Mouse (Mus musculus) small intestine, adult 2 months (tissue): ENCODE measurements around the gene Aff4. TPM values are rescaled to one million over a fixed set of nuclear protein-coding genes. Genes with fewer than 3 reads are reported as not detected.
A peak's percentile ranks its signal among the peaks of the same experiment; 100 is the strongest.

ENCODE experiments used
- H3K27ac ChIP-seq: fragments of 200-500 bp; 2 replicates; pipeline ENCODE4 v1.5.1; 2012; ENCODE audit warnings: low read depth, low read length, control low read depth, inconsistent platforms; ENCODE audit not compliant: insufficient read depth
- H3K27me3 ChIP-seq: fragments of 200-500 bp; 2 replicates; pipeline ENCODE4 v1.6.1; 2012; ENCODE audit warnings: mild to moderate bottlenecking, moderate library complexity, low read length, inconsistent platforms; ENCODE audit not compliant: control insufficient read depth, insufficient read depth
- H3K36me3 ChIP-seq: fragments of 200-500 bp; 2 replicates; pipeline ENCODE4 v1.6.1; 2012; ENCODE audit warnings: mild to moderate bottlenecking, low read length, control low read depth, inconsistent platforms; ENCODE audit not compliant: control insufficient read depth, insufficient read depth
- H3K4me1 ChIP-seq: fragments of 200-500 bp; 2 replicates; pipeline ENCODE4 v1.6.1; 2012; ENCODE audit warnings: low read length, inconsistent platforms, mixed read lengths; ENCODE audit not compliant: control insufficient read depth, insufficient read depth, insufficient read length
- H3K4me3 ChIP-seq: fragments of 200-500 bp; 2 replicates; pipeline ENCODE4 v1.5.1; 2012; ENCODE audit warnings: low read depth, mild to moderate bottlenecking, control low read depth, inconsistent platforms, low read length, moderate library complexity
- CTCF ChIP-seq: fragments of 200-500 bp; IDR thresholded peaks from 2 replicates; pipeline ENCODE4 v1.5.1; 2012; ENCODE audit warnings: low read depth, mild to moderate bottlenecking, control low read depth, inconsistent platforms, low read length, moderate library complexity, mixed read lengths; ENCODE audit not compliant: insufficient replicate concordance, insufficient read length; ENCODE audit errors: extremely low read depth
- POLR2A ChIP-seq: fragments of 200-500 bp; IDR thresholded peaks from 2 replicates; pipeline ENCODE4 v1.6.1; 2012; ENCODE audit warnings: low read depth, mild to moderate bottlenecking, control low read depth, inconsistent platforms, low read length, moderate library complexity
- WGBS: fragments of 180-500 bp; shearing (Covaris S2); methylation state at CpG from one replicate; pipeline ENCODE4 v1.1.7; 2018; 5-methylcytosine and 5-hydroxymethylcytosine counted together
- polyA plus RNA-seq: library from polyadenylated mRNA; depleted of rRNA; stranded (reverse); fragments of >200 nt; gene quantifications from 2 replicates; pipeline ENCODE4 v1.2.3, GENCODE M21; 2012

Aff4 gene
- polyA plus RNA-seq, 1 experiment: 6.6 TPM

DNA sequence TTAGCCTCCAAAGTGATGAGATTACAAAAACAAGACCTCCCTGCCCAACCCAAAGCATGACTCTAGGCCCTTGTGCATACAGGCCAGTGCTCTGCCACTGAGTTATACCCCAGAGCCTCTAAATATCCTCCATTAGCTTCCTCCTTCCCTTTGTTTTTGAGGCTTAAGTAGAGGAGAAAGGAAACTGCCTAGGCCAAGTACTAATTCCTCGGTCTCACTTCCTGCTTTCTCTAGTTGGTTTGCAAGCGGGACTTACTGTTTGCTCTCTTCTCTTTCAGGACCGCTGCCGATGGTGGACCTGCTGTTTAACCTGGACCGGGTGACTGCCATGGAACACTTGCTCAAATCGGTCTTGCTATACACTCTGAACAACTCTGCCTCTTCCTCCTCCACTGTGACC lies 85.7 kb downstream of the Aff4 start:
- Histone ChIP-seq H3K4me3 (no peak overlapping the region), H3K27me3 (no peaks in the 10 kb centered on the region), H3K4me1 (peaks cover 8% of the 10 kb centered on the region; the same call in 1 of the 2 replicates), H3K27ac (no peak overlapping the region), H3K36me3 (no peaks in the 10 kb centered on the region)
- TF ChIP-seq POLR2A: no peak
- no peak for TF ChIP-seq CTCF
- 87% methylated on average over 6 of the region's 6 CpGs for WGBS

DNA sequence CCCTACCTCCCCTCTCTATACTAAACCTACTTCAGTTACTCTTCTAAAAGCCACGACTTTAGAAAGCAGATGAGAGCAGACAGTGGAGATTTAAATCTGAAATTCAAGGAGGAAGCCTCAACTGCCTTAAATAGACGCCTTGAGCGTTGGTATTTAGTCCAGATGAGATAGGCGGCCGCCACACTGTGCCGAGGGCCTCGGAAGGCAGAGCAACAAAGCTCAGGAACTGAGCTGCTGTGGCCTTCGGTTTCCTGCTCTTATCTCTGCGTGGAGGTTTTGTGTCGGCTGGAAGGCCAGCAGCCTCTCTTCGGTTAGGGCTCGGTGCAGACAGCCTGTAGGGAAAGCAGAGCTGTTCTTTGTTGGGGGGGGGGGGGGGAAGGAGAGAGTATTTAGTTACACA lies 91.3 kb downstream of the Aff4 start:
- no peak for TF ChIP-seq CTCF
- no peak for TF ChIP-seq POLR2A
- Histone ChIP-seq H3K4me3 (no peak overlapping the region), H3K27me3 (no peaks in the 10 kb centered on the region), H3K36me3 (no peaks in the 10 kb centered on the region), H3K27ac (no peak overlapping the region), H3K4me1 (peaks cover 2% of the 10 kb centered on the region; the same call in 1 of the 2 replicates)
- WGBS: 27% methylated on average over 12 of the region's 12 CpGs

DNA sequence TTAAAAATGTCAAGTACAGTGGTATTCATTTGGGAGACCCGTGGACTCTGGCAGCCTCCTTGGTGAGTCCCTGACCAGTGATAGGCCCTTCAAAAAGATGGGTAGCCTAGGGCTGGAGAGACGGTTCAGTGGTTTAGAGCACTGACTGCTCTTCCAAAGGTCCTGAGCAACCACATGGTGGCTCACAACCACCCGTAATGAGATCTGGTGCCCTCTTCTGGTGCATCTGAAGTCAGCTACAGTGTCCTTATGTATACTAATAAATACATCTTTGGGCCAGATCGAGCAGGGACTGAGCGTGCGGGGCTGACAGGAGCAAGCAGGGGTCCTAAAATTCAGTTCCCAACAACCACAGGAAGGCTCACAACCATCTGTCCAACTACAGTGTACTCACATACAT lies 93.2 kb downstream of the Aff4 start:
- Histone ChIP-seq H3K36me3 (no peaks in the 10 kb centered on the region), H3K27ac (no peak overlapping the region), H3K27me3 (no peaks in the 10 kb centered on the region), H3K4me3 (no peak overlapping the region), H3K4me1 (peaks cover 9% of the 10 kb centered on the region; the same call in 1 of the 2 replicates)
- peak; percentile 57; the same call in 1 of the 2 replicates for TF ChIP-seq CTCF
- no peak for TF ChIP-seq POLR2A
- WGBS: 19% methylated on average over 6 of the region's 6 CpGs

DNA sequence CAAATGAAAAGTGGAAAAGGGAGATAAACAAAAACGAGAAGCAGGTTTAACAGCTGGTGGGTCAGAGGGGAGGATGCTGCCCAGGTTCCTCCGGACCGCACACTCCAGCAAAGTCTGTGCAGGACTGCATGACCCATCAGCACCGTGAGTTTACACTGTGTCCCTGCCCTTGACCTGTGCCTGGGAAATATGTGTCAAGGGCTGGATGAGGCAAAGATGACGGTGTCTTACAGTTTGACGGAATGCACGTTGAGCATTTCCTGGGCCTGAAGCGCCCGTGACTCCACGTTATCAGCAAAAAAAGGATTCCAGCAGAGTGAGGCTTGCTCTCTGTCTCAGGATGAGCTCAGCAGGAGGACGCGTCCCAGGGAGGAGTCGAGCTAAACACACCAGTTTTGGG lies 94.9 kb downstream of the Aff4 start:
- H3K27me3 ChIP-seq: no peaks in the 10 kb centered on the region
- no peak overlapping the region for H3K4me3 ChIP-seq
- 88% methylated on average over 13 of the region's 13 CpGs for WGBS
- H3K36me3 ChIP-seq: no peaks in the 10 kb centered on the region
- TF ChIP-seq POLR2A (no peak), CTCF (no peak)
- no peak overlapping the region for H3K27ac ChIP-seq
- H3K4me1 ChIP-seq: peaks cover 21% of the 10 kb centered on the region; the same call in 1 of the 2 replicates

DNA sequence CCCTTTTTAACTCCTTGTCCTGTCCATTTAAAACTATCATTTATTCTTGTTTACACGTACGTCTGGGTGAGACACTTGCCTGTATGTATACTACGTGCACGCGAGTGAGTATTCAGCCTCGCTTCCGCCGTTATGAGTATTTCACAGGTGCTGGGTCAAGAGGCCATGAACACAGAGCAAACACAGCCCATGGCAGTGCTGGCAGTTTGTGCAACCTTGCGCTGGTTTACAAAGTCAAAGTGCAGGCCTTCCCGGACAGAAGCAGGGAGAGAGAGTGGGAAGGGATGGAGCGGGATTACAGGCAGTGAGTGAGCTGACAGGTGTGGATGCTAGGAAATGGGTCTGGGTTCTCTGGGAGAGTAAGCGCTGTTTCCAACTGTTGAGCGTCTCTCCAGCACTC lies 95.5 kb downstream of the Aff4 start:
- TF ChIP-seq CTCF (no peak), POLR2A (no peak)
- Histone ChIP-seq H3K27me3 (no peaks in the 10 kb centered on the region), H3K36me3 (no peaks in the 10 kb centered on the region), H3K4me3 (no peak overlapping the region), H3K27ac (no peak overlapping the region), H3K4me1 (peaks cover 28% of the 10 kb centered on the region; the same call in 1 of the 2 replicates)
- WGBS: 87% methylated on average over 13 of the region's 13 CpGs

DNA sequence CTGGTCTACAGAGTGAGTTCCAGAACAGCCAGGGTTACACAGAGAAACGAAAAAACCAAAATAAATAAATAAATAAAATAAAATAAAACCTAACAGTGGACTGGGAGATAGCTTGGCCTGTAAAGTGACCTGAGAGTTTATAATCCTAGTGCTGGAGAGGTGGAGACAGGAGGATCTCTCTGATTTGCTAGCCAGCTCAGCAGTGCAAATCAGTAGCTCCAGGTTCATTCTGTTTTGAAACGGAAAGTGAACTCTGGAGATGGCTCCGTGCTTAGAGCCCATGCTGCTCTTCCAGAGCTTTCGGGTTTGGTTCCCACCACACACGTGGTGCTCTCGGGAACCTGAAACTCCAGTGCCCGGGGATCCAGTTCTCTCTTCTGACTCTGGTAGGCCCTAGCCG lies 97.4 kb downstream of the Aff4 start:
- no peak overlapping the region for H3K27ac ChIP-seq
- peaks cover 29% of the 10 kb centered on the region; the same call in 1 of the 2 replicates for H3K4me1 ChIP-seq
- 82% methylated on average over 8 of the region's 8 CpGs for WGBS
- H3K4me3 ChIP-seq: no peak overlapping the region
- H3K36me3 ChIP-seq: no peaks in the 10 kb centered on the region
- no peak for TF ChIP-seq CTCF
- TF ChIP-seq POLR2A: no peak
- no peaks in the 10 kb centered on the region for H3K27me3 ChIP-seq

DNA sequence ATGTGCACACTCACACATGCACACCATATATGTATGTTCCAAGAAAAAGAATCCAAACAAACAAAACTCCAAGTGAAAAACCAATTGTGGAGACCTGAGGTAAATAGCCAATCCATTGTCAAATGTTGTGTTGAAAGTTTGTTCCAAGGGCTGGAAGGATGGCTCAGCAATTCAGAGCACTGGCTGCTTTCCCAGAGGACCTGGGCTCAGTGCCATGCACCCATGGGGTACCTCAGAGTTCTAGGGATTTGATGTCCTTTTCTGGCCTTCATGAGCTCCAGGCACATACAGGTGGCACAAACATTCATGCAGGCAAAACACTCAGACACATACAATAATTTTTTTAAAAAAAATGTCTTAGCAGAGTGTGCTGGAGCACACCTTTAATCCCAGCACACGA lies 97.9 kb downstream of the Aff4 start:
- no peaks in the 10 kb centered on the region for H3K27me3 ChIP-seq
- 41% methylated on average over 1 of the region's 1 CpGs for WGBS
- peaks cover 33% of the 10 kb centered on the region; the same call in 1 of the 2 replicates for H3K4me1 ChIP-seq
- H3K36me3 ChIP-seq: no peaks in the 10 kb centered on the region
- TF ChIP-seq CTCF (no peak), POLR2A (no peak)
- no peak overlapping the region for H3K4me3 ChIP-seq
- H3K27ac ChIP-seq: no peak overlapping the region
